Mouse (Mus musculus): ENCODE results near the gene Pdcd11. TPM values are rescaled to one million over a fixed set of nuclear protein-coding genes. Genes with fewer than 3 reads are reported as not detected.

The Pdcd11 gene
- polyA plus RNA-seq, 1 experiment from 2014 or later, result 10.0 TPM

DNA sequence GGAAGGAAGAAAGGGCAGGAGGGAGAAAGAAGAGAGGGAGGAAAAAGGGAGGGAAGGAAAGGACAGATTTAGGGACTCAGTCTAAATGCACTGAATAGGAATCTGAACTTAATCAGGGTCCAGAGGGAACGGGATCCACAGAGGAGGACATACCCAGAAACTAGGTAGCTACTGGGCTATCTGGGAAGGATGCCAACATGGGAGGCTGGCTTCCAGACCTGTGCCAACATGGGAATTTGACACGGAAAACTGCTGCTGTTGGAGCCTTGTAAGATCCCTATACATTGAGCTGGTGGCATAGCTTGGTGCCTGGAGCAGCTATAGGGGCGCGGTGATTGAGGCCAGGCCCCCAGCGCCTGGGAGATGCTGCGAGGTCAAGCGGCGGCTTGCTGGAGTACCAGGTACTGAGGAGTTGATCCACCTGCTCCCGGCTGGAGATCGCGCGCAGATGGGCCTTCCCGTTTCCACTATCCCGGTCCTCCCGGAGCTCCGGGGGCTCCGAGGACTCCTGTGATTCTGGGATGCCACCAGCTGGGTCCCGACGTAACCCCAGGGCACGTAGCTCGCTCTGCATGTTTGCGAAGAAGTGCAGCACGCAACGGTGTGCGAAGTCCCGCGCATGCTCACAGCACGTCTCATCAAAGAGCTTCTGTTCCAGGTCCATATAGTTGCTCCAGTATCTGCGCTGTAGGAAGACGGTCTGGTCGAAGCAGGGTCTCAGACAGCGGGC lies 60.9 kb downstream of the Pdcd11 start:
- no peak overlapping the region for H3K27ac ChIP-seq
- ATAC-seq (ENCODE audit: low FRiP score, low read depth), result no peak; the same call in 1 of the 2 replicates
- no peaks in the 10 kb centered on the region for H3K36me3 ChIP-seq
- H3K27me3 ChIP-seq (replicated peaks), result peaks cover 14% of the 10 kb centered on the region
- H3K9ac ChIP-seq, result 0 out of 2 replicates have a peak overlapping the region, but pooled peaks have one; percentile 8
- 30% methylated on average over 32 of the region's 32 CpGs for WGBS
- peak overlapping the region; percentile 58 for H3K4me2 ChIP-seq (replicated peaks)
- peak overlapping the region; percentile 25 for H3K4me3 ChIP-seq
- H3K9me3 ChIP-seq, result no peaks in the 10 kb centered on the region
- H3K4me1 ChIP-seq, result no peaks in the 10 kb centered on the region

DNA sequence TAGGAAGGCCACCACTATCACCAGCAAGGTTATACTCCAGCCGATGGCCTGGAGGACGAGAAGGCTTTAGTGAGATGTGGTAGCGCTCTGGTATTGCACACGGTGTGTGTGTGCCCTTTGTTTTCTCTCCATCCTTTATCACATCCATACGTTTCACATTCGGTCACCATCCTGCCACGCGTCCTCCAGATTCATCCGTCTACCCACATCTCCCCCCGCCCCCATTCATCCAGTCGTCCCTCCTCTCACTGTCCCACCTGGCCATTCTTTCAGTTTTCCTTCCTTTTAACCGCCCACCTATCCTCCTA lies 61.4 kb downstream of the Pdcd11 start:
- Histone ChIP-seq H3K4me3 (peak overlapping the region; percentile 25), H3K9me3 (no peaks in the 10 kb centered on the region), H3K4me1 (no peaks in the 10 kb centered on the region), H3K27ac (no peak overlapping the region), H3K9ac (0 out of 2 replicates have a peak overlapping the region, but pooled peaks have one; percentile 8), H3K4me2 (replicated peaks) (peak overlapping the region; percentile 58), H3K36me3 (no peaks in the 10 kb centered on the region), H3K27me3 (replicated peaks) (peaks cover 14% of the 10 kb centered on the region)
- 63% methylated on average over 12 of the region's 12 CpGs for WGBS
- no peak for ATAC-seq (ENCODE audit: low FRiP score, low read depth)

DNA sequence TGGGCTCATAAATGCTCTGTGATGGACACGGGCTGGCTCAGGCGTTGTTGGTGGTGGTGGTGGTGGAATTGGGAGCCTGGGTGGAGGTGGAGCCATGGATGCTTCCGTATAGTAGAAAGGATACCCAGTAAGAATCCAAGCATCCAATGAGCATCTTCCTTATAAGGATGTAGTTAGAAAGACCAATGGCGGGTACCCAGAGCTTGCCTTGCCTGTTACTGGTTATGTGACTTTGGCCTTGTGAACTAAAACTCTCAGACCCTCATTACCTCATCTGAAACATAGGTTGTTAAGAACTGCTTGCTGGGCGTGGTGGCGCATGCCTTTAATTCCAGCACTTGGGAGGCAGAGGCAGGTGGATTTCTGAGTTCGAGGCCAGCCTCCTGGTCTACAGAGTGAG lies 63.2 kb downstream of the Pdcd11 start:
- peaks cover 14% of the 10 kb centered on the region for H3K27me3 ChIP-seq (replicated peaks)
- ATAC-seq (ENCODE audit: low FRiP score, low read depth), result no peak
- no peak overlapping the region for H3K27ac ChIP-seq
- H3K36me3 ChIP-seq, result no peaks in the 10 kb centered on the region
- H3K9ac ChIP-seq, result no peak overlapping the region
- H3K4me1 ChIP-seq, result no peaks in the 10 kb centered on the region
- H3K4me2 ChIP-seq (replicated peaks), result no peak overlapping the region
- no peak overlapping the region for H3K4me3 ChIP-seq
- 86% methylated on average over 7 of the region's 7 CpGs for WGBS
- H3K9me3 ChIP-seq, result no peaks in the 10 kb centered on the region

DNA sequence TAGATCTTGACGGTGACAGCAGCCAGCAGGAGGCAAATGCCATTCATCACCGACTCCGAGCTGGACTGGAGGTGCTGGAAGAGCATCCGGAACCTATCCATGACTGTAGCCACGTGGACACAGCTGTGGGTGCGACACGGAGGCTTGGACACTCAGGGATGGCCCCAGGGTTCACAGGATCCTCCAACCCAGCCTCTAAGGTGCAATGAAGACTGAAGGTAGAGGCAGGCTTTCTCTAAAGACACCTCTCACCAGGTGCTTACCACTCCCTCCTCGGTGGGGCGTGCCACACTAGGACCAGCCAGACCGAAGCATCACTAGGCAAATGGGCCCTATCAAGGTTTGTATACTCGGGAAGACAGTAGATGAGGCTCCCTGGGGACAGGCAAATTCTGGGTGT lies 67.1 kb downstream of the Pdcd11 start, which contains the start of gene Calhm3:
TSS of gene Calhm3 (minus strand) at position 101 of the 400 bp plus-strand sequence.
- ATAC-seq (ENCODE audit: low FRiP score, low read depth), result no peak
- H3K27ac ChIP-seq, result no peak within 1 kb of the TSS
- no peaks in the 10 kb centered on the region for H3K36me3 ChIP-seq
- WGBS, result 78% methylated on average over 11 of the region's 11 CpGs
- H3K27me3 ChIP-seq (replicated peaks), result no peaks in the 10 kb centered on the region
- H3K4me2 ChIP-seq (replicated peaks), result no peak within 1 kb of the TSS
- no peaks in the 10 kb centered on the region for H3K4me1 ChIP-seq
- no peak within 1 kb of the TSS for H3K4me3 ChIP-seq
- H3K9me3 ChIP-seq, result no peaks in the 10 kb centered on the region
- H3K9ac ChIP-seq, result no peak within 1 kb of the TSS

DNA sequence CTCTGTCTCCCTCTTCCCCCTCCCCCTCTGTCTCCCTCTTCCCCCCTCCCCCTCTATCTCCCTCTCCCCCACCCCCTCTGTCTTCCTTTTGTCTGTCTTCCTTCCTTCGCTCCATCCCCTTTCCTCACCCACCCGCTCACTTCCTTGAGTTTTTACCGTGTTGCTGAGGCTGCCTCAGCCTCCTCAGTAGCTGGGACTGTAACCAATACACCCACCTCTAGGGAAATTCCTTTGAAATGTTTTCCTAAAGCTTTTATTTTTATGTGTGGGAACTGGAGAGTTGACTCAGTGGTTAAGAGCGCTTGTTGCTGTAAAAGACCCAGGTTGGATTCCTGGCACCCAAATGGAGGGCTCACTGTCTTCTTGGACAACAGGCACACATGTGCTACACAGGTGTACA lies 71.1 kb downstream of the Pdcd11 start:
- WGBS, result 67% methylated on average over 4 of the region's 4 CpGs
- H3K4me3 ChIP-seq, result no peak overlapping the region
- no peaks in the 10 kb centered on the region for H3K4me1 ChIP-seq
- no peaks in the 10 kb centered on the region for H3K9me3 ChIP-seq
- no peaks in the 10 kb centered on the region for H3K27me3 ChIP-seq (replicated peaks)
- no peak for ATAC-seq (ENCODE audit: low FRiP score, low read depth)
- no peaks in the 10 kb centered on the region for H3K36me3 ChIP-seq
- no peak overlapping the region for H3K4me2 ChIP-seq (replicated peaks)
- H3K27ac ChIP-seq, result no peak overlapping the region
- H3K9ac ChIP-seq, result no peak overlapping the region

DNA sequence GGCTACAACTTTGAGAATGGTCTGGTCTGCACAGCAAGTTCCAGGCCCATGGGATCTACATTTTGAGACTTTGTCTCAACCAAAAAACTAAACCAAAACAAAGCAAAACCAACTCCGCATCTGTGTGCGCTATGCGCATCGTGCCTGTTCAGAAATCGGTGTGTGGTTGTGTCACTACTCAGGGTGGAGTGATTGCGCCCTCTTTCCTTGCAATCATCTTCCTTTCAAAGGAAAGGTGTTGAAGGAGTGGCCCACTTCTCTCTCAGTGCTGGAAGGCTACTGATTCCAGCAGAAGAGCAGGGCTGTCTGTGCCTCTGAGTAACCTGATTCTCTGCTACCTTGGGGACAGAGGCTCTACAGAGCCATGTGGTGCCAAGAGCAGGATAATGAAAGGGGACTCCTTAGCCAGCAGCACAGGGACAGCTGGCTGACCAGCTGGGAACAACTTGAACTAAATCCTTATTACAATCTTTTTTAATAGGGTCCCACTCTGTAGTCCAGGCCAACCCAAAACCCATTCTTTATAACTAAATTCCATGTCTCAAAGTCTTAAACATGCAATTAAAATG lies 72.7 kb downstream of the Pdcd11 start:
- Histone ChIP-seq H3K9me3 (no peaks in the 10 kb centered on the region), H3K27me3 (replicated peaks) (0 out of 2 replicates have a peak, but pooled peaks cover 3% of the 10 kb centered on the region), H3K9ac (no peak overlapping the region), H3K4me3 (no peak overlapping the region), H3K4me2 (replicated peaks) (no peak overlapping the region), H3K27ac (no peak overlapping the region), H3K4me1 (no peaks in the 10 kb centered on the region), H3K36me3 (no peaks in the 10 kb centered on the region)
- ATAC-seq (ENCODE audit: low FRiP score, low read depth), result no peak
- WGBS, result 93% methylated on average over 6 of the region's 6 CpGs

DNA sequence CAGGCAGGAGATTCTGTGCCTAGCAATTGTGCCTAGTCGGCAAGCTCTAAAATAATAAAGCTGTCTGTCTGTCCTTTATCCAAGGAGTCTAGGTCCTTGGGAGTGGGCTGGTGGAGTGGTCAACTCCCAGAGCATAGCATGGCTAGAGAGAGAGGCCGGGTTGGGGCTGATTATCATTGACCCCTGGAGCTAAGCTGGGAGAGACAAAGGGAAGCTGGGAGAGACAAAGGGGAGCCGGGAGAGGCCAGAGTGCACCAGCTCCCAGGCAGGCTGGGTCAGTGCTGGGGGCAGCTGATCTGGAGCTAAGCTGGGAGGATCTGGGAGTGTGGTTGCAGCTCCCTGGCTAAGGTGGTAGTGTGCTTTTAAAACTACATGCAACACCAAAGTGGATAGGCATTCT lies 76.2 kb downstream of the Pdcd11 start:
- H3K9ac ChIP-seq, result no peak overlapping the region
- no peaks in the 10 kb centered on the region for H3K9me3 ChIP-seq
- no peak overlapping the region for H3K27ac ChIP-seq
- WGBS, result 15% methylated on average over 3 of the region's 3 CpGs
- no peak overlapping the region for H3K4me3 ChIP-seq
- H3K36me3 ChIP-seq, result no peaks in the 10 kb centered on the region
- 0 out of 2 replicates have a peak, but pooled peaks cover 3% of the 10 kb centered on the region for H3K27me3 ChIP-seq (replicated peaks)
- H3K4me2 ChIP-seq (replicated peaks), result no peak overlapping the region
- no peak for ATAC-seq (ENCODE audit: low FRiP score, low read depth)
- H3K4me1 ChIP-seq, result no peaks in the 10 kb centered on the region

DNA sequence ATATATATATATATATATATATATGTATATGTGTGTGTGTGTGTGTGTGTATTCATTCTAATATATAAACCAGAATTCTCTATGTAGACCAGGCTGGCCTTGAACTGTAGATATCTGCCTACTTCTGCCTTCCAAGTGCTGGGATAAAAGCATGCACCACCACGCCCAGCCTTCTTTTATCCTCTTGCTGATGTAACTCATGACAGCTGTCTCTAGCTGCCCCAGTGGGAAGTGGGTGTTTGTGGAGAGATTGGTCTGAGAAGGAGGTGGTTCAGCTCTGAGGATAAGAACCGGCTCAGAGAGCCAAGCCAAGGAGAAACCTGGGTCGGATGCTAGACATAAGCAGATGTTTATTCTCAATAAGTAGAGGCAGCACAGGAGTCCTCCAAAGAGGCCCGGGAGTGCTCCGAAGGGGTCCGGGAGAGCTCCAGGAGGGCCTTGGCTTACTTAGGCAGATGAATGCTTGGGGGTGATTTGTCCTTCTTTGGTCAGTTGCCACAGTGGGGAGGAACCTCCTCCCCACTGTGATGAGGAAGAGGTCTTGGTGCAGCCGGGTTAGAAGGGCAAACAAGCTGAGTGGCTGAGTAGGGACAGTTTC lies 77.1 kb downstream of the Pdcd11 start:
- H3K4me1 ChIP-seq, result no peaks in the 10 kb centered on the region
- 0 out of 2 replicates have a peak, but pooled peaks cover 3% of the 10 kb centered on the region for H3K27me3 ChIP-seq (replicated peaks)
- H3K9me3 ChIP-seq, result no peaks in the 10 kb centered on the region
- 73% methylated on average over 7 of the region's 7 CpGs for whole genome bisulfite sequencing
- no peak for ATAC-seq (ENCODE audit: low FRiP score, low read depth)
- H3K9ac ChIP-seq, result no peak overlapping the region
- H3K4me2 ChIP-seq (replicated peaks), result peak overlapping the region; percentile 34; the same call in 1 of the 2 replicates
- H3K36me3 ChIP-seq, result no peaks in the 10 kb centered on the region
- H3K27ac ChIP-seq, result no peak overlapping the region
- H3K4me3 ChIP-seq, result no peak overlapping the region

DNA sequence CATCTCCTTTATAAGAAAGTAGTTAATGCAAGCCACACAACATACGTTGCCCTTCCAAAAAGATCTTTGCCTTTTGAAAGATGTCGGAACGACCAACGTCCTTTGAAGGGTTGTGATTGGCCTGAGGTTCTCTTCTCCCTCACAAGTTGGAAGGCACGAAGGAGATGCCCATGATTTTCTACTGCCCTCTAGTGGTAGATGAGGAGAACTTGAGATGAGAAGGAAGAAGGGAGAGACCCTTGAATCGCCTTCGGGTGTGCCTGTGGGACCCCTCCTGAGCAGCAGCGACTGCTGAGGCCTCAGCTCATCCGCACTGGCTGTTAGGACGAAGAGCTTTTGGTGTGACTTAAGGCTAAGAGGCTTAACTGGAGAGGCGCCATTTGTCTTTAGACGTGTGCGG lies 77.7 kb downstream of the Pdcd11 start:
- Histone ChIP-seq H3K27ac (no peak overlapping the region), H3K4me2 (replicated peaks) (peak overlapping the region; percentile 34), H3K9me3 (no peaks in the 10 kb centered on the region), H3K36me3 (no peaks in the 10 kb centered on the region), H3K27me3 (replicated peaks) (0 out of 2 replicates have a peak, but pooled peaks cover 3% of the 10 kb centered on the region), H3K4me3 (no peak overlapping the region), H3K9ac (no peak overlapping the region), H3K4me1 (no peaks in the 10 kb centered on the region)
- WGBS, result 14% methylated on average over 13 of the region's 13 CpGs
- ATAC-seq (ENCODE audit: low FRiP score, low read depth), result peak; percentile 4; the same call in 1 of the 2 replicates

DNA sequence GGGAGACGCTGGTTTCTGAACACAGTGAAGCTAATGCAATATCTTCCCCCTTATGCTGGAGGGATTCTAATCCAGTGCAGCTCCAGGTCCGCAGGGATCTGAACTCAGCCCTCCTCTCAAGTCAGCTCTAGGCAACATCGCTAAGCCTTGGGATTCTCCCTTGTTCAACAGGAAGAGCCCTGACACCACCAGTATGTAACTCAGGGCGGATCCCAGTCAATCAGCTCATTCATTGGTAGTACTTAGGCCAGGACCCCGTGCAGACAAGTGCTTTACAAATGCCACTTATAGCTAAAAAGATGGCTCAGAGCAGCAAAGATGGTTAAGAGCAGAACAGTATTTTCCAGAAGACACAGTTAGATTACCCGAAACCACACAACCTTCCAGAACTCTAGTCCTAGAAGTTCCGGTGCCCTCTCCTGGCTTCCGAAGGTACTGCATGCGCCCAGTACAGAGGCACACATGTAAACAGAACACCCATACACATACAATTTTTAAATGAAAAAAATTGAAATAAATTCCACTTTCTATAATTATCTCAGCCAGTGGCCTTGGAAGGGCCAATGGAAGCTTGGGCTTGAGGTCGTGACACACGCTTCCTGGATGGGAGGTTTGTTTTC lies 78.3 kb downstream of the Pdcd11 start:
- H3K9ac ChIP-seq, result no peak overlapping the region
- no peaks in the 10 kb centered on the region for H3K36me3 ChIP-seq
- no peak overlapping the region for H3K4me3 ChIP-seq
- WGBS, result 30% methylated on average over 11 of the region's 11 CpGs
- H3K27ac ChIP-seq, result no peak overlapping the region
- H3K4me2 ChIP-seq (replicated peaks), result peak overlapping the region; percentile 34
- no peak for ATAC-seq (ENCODE audit: low FRiP score, low read depth)
- H3K27me3 ChIP-seq (replicated peaks), result 0 out of 2 replicates have a peak, but pooled peaks cover 3% of the 10 kb centered on the region
- H3K9me3 ChIP-seq, result no peaks in the 10 kb centered on the region
- H3K4me1 ChIP-seq, result no peaks in the 10 kb centered on the region

DNA sequence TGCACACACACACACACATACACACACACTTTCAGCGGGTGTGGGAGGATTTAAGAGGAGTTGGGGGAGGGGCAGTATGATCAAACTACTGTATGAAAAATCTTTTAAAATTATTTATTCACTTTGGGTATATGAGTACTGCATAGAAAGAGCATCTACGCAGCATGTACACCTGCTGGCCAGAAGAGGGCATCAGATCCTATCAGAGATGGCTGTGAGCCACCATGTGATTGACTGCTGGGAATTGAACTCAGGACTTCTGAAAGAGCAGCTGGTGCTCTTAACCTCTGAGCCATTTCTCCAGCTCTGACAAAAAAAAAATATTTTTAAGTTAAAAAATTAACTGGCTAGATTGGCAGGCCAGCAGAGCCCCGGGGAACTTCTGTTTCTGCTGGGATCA lies 83.9 kb downstream of the Pdcd11 start:
- Histone ChIP-seq H3K27ac (no peak overlapping the region), H3K4me3 (no peak overlapping the region), H3K4me1 (peaks cover 11% of the 10 kb centered on the region), H3K27me3 (replicated peaks) (peaks cover 18% of the 10 kb centered on the region), H3K9ac (no peak overlapping the region), H3K4me2 (replicated peaks) (no peak overlapping the region), H3K36me3 (no peaks in the 10 kb centered on the region), H3K9me3 (no peaks in the 10 kb centered on the region)
- ATAC-seq (ENCODE audit: low FRiP score, low read depth), result no peak
- WGBS, result 57% methylated on average over 3 of the region's 3 CpGs

DNA sequence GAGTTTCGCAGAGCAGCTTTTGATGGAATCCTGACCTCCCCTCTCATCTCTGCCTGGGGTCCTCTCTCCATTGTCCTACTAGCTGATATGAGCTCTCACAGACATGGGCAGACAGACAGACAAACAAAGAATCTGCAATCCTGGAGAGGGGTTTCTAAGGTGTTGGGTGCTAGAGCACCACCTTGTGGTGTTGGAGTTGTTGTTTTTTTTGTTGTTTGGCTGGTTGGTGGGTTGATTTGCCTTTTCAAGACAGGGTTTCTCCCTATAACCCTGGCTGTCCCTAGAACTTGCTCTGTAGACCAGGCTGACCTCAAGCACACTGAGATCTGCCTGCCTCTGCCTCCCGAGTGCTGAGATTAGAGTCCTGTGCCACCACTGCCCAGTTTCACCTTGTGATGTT lies 84.9 kb downstream of the Pdcd11 start:
- H3K4me1 ChIP-seq, result peaks cover 16% of the 10 kb centered on the region
- H3K27me3 ChIP-seq (replicated peaks), result peaks cover 27% of the 10 kb centered on the region
- H3K4me2 ChIP-seq (replicated peaks), result no peak overlapping the region
- no peak for ATAC-seq (ENCODE audit: low FRiP score, low read depth)
- H3K9ac ChIP-seq, result no peak overlapping the region
- H3K27ac ChIP-seq, result no peak overlapping the region
- no peaks in the 10 kb centered on the region for H3K36me3 ChIP-seq
- 74% methylated on average over 2 of the region's 2 CpGs for WGBS
- H3K4me3 ChIP-seq, result no peak overlapping the region
- H3K9me3 ChIP-seq, result no peaks in the 10 kb centered on the region

Data from neural tube, embryonic 12.5 days (tissue).